ENCODE assay signal across 8 mouse cellular contexts in genomic region chr10:128590193-128590690, GRCm38 (mm10). TPM values are rescaled to one million over a fixed set of nuclear protein-coding genes. Genes with fewer than 3 reads are reported as not detected.
DNase-seq lines count a peak whose midpoint lies in the region; ATAC-seq and TF ChIP-seq lines count a peak whose summit lies in the region.

No protein-coding gene starts in this region.

- TF ChIP-seq CTCF in spleen, adult 2 months (IDR thresholded peaks at IDR 0.05; ENCODE audit: extremely low read depth, insufficient read depth, insufficient read length, insufficient replicate concordance): peak; percentile 57; the same call in 1 of the 2 replicates

- no peaks in the 10 kb centered on the region for H3K36me3 ChIP-seq in forebrain, embryonic 15.5 days
- no peaks in the 10 kb centered on the region for H3K36me3 ChIP-seq in hindbrain, embryonic 13.5 days
- no peaks in the 10 kb centered on the region for H3K36me3 ChIP-seq in limb, embryonic 11.5 days (ENCODE audit: control insufficient read depth, insufficient read depth, low read length)
- no peaks in the 10 kb centered on the region for H3K36me3 ChIP-seq in midbrain, embryonic 10.5 days
- H3K36me3 ChIP-seq in spleen, adult 2 months (ENCODE audit: control insufficient read depth, insufficient read depth, low read length): no peaks in the 10 kb centered on the region

- TF ChIP-seq POLR2A in spleen, adult 2 months (IDR thresholded peaks at IDR 0.05; ENCODE audit: low read depth, low read length): no peak

- DNase-seq in frontal cortex, postnatal 36 days (ENCODE audit: low spot score in 2 of 2): no peak
- DNase-seq in cerebellum, adult 18-20 months: peak; percentile 64 to 81
- peak; percentile 88 for DNase-seq in limb, embryonic 11.5 days (ENCODE audit: low spot score)
- DNase-seq in midbrain, embryonic 10.5 days (ENCODE audit: low spot score): peak; percentile 79
- DNase-seq in spleen, adult 2 months (ENCODE audit: low read depth in 1 of 2, low spot score in 2 of 2): peak in 1 of 2 experiments; percentile 51

- no peak overlapping the region for H3K27ac ChIP-seq in forebrain, embryonic 15.5 days (replicated peaks)
- no peak overlapping the region; the same call in 1 of the 2 replicates for H3K27ac ChIP-seq in hindbrain, embryonic 13.5 days
- H3K27ac ChIP-seq in limb, embryonic 11.5 days (replicated peaks; ENCODE audit: low read depth, low read length): no peak overlapping the region
- peak overlapping the region; percentile 77 for H3K27ac ChIP-seq in midbrain, embryonic 10.5 days (replicated peaks)
- no peak overlapping the region for H3K27ac ChIP-seq in spleen, adult 2 months (ENCODE audit: insufficient read depth, low read length)

- WGBS in forebrain, embryonic 15.5 days: 0% methylated on average over 41 of the region's 43 CpGs
- WGBS in hindbrain, embryonic 13.5 days: 0% methylated on average over 36 of the region's 43 CpGs
- WGBS in limb, embryonic 11.5 days: under 1% methylated on average over 28 of the region's 43 CpGs
- under 1% methylated on average over 43 of the region's 43 CpGs for WGBS in midbrain, embryonic 10.5 days
- WGBS in spleen, adult 2 months: under 1% methylated on average over 42 of the region's 43 CpGs

- no peaks in the 10 kb centered on the region for H3K9me3 ChIP-seq in forebrain, embryonic 15.5 days
- H3K9me3 ChIP-seq in hindbrain, embryonic 13.5 days: no peaks in the 10 kb centered on the region
- no peaks in the 10 kb centered on the region for H3K9me3 ChIP-seq in limb, embryonic 11.5 days (ENCODE audit: control insufficient read depth, low read length)
- no peaks in the 10 kb centered on the region for H3K9me3 ChIP-seq in midbrain, embryonic 10.5 days (replicated peaks)

- peaks cover 14% of the 10 kb centered on the region for H3K4me1 ChIP-seq in forebrain, embryonic 15.5 days
- H3K4me1 ChIP-seq in hindbrain, embryonic 13.5 days (replicated peaks): peaks cover 19% of the 10 kb centered on the region
- peaks cover 8% of the 10 kb centered on the region; the same call in 1 of the 2 replicates for H3K4me1 ChIP-seq in limb, embryonic 11.5 days (ENCODE audit: control insufficient read depth, insufficient read depth, low read length)
- peaks cover 28% of the 10 kb centered on the region for H3K4me1 ChIP-seq in midbrain, embryonic 10.5 days
- peaks cover 6% of the 10 kb centered on the region for H3K4me1 ChIP-seq in spleen, adult 2 months (ENCODE audit: control insufficient read depth, insufficient read depth, insufficient read length)

- peak overlapping the region; percentile 65 for H3K4me3 ChIP-seq in forebrain, embryonic 15.5 days
- peak overlapping the region; percentile 62 for H3K4me3 ChIP-seq in hindbrain, embryonic 13.5 days
- H3K4me3 ChIP-seq in limb, embryonic 11.5 days (ENCODE audit: low read depth, low read length): peak overlapping the region; percentile 53
- peak overlapping the region; percentile 78 for H3K4me3 ChIP-seq in midbrain, embryonic 10.5 days
- peak overlapping the region; percentile 66 for H3K4me3 ChIP-seq in spleen, adult 2 months (ENCODE audit: extremely low read depth, insufficient read depth, insufficient read length)

- peak overlapping the region; percentile 44 for H3K9ac ChIP-seq in forebrain, embryonic 15.5 days (replicated peaks)
- peak overlapping the region; percentile 69 for H3K9ac ChIP-seq in hindbrain, embryonic 13.5 days
- 0 out of 2 replicates have a peak overlapping the region, but pooled peaks have one; percentile 23 for H3K9ac ChIP-seq in limb, embryonic 11.5 days (ENCODE audit: low read length)

- H3K4me2 ChIP-seq in forebrain, embryonic 15.5 days (replicated peaks): peak overlapping the region; percentile 95
- H3K4me2 ChIP-seq in hindbrain, embryonic 13.5 days: peak overlapping the region; percentile 95
- peak overlapping the region; percentile 92 for H3K4me2 ChIP-seq in limb, embryonic 11.5 days (ENCODE audit: low read depth, severe bottlenecking)

- ATAC-seq in frontal cortex, adult (ENCODE audit: low TSS enrichment): peak; percentile 62; the same call in 1 of the 2 replicates
- peak; percentile 59 for ATAC-seq in forebrain, embryonic 15.5 days (replicated peaks)
- ATAC-seq in hindbrain, embryonic 13.5 days (ENCODE audit: low FRiP score): peak; percentile 38
- ATAC-seq in limb, embryonic 11.5 days (ENCODE audit: insufficient number of reproducible peaks, low FRiP score, low TSS enrichment, low read depth): peak; percentile 10; the same call in 1 of the 2 replicates

- peaks cover 26% of the 10 kb centered on the region for H3K27me3 ChIP-seq in forebrain, embryonic 15.5 days
- peaks cover 60% of the 10 kb centered on the region for H3K27me3 ChIP-seq in hindbrain, embryonic 13.5 days
- H3K27me3 ChIP-seq in limb, embryonic 11.5 days (ENCODE audit: control insufficient read depth, insufficient read depth, low read length): peaks cover 34% of the 10 kb centered on the region
- H3K27me3 ChIP-seq in midbrain, embryonic 10.5 days (ENCODE audit: low read depth, poor library complexity, severe bottlenecking): peaks cover 46% of the 10 kb centered on the region
- H3K27me3 ChIP-seq in spleen, adult 2 months (ENCODE audit: control insufficient read depth, insufficient read depth, low read length): peaks cover 11% of the 10 kb centered on the region

RNA-seq across cellular contexts. Expression of gene Erbb3, which starts 0.8 kb away (rescaled TPM):
- 0.42 TPM in 2 replicates for polyA plus RNA-seq in forebrain, embryonic 15.5 days (2015; fragmentation: Nextera tagmentation; extraction: Ambion mirVana)
- 3.0 and 3.5 TPM in 2 replicates for polyA plus RNA-seq in hindbrain, embryonic 13.5 days (2015; fragmentation: Nextera tagmentation; extraction: Ambion mirVana)
- polyA plus RNA-seq in limb, embryonic 11.5 days (2014; fragmentation: Nextera tagmentation; extraction: Ambion mirVana): 7.6 and 8.1 TPM in 2 replicates
- polyA plus RNA-seq in midbrain, embryonic 10.5 days (2016; fragmentation: Nextera tagmentation; extraction: Ambion mirVana): 0.72 and 1.4 TPM in 2 replicates
- 1.6 TPM in 2 replicates for polyA plus RNA-seq in spleen, adult 2 months (2012; rRNA removed)

RNA-seq across cellular contexts. Expression of gene Pa2g4, which starts 24.5 kb away (rescaled TPM):
- polyA plus RNA-seq in forebrain, embryonic 15.5 days (2015; fragmentation: Nextera tagmentation; extraction: Ambion mirVana): 146 and 149 TPM in 2 replicates
- 125 and 129 TPM in 2 replicates for polyA plus RNA-seq in hindbrain, embryonic 13.5 days (2015; fragmentation: Nextera tagmentation; extraction: Ambion mirVana)
- 274 and 289 TPM in 2 replicates for polyA plus RNA-seq in limb, embryonic 11.5 days (2014; fragmentation: Nextera tagmentation; extraction: Ambion mirVana)
- 231 and 262 TPM in 2 replicates for polyA plus RNA-seq in midbrain, embryonic 10.5 days (2016; fragmentation: Nextera tagmentation; extraction: Ambion mirVana)
- polyA plus RNA-seq in spleen, adult 2 months (2012; rRNA removed): 16.8 and 18.9 TPM in 2 replicates

RNA-seq across cellular contexts. Expression of gene Rps26, which starts 36.3 kb away (rescaled TPM):
- polyA plus RNA-seq in forebrain, embryonic 15.5 days (2015; fragmentation: Nextera tagmentation; extraction: Ambion mirVana): 441 and 472 TPM in 2 replicates
- polyA plus RNA-seq in hindbrain, embryonic 13.5 days (2015; fragmentation: Nextera tagmentation; extraction: Ambion mirVana): 482 and 485 TPM in 2 replicates
- polyA plus RNA-seq in limb, embryonic 11.5 days (2014; fragmentation: Nextera tagmentation; extraction: Ambion mirVana): 831 and 876 TPM in 2 replicates
- polyA plus RNA-seq in midbrain, embryonic 10.5 days (2016; fragmentation: Nextera tagmentation; extraction: Ambion mirVana): 460 and 529 TPM in 2 replicates
- polyA plus RNA-seq in spleen, adult 2 months (2012; rRNA removed): 929 and 934 TPM in 2 replicates

RNA-seq across cellular contexts. Expression of gene Rpl41, which starts 41.1 kb away (rescaled TPM):
- polyA plus RNA-seq in forebrain, embryonic 15.5 days (2015; fragmentation: Nextera tagmentation; extraction: Ambion mirVana): 2,336 and 2,513 TPM in 2 replicates
- polyA plus RNA-seq in hindbrain, embryonic 13.5 days (2015; fragmentation: Nextera tagmentation; extraction: Ambion mirVana): 2,639 and 2,680 TPM in 2 replicates
- 4,010 and 4,046 TPM in 2 replicates for polyA plus RNA-seq in limb, embryonic 11.5 days (2014; fragmentation: Nextera tagmentation; extraction: Ambion mirVana)
- polyA plus RNA-seq in midbrain, embryonic 10.5 days (2016; fragmentation: Nextera tagmentation; extraction: Ambion mirVana): 2,872 and 3,266 TPM in 2 replicates
- polyA plus RNA-seq in spleen, adult 2 months (2012; rRNA removed): 2,135 and 2,270 TPM in 2 replicates

RNA-seq across cellular contexts. Expression of gene Zc3h10, which starts 42.7 kb away (rescaled TPM):
- polyA plus RNA-seq in forebrain, embryonic 15.5 days (2015; fragmentation: Nextera tagmentation; extraction: Ambion mirVana): 22.8 and 24.5 TPM in 2 replicates
- 19.7 and 20.9 TPM in 2 replicates for polyA plus RNA-seq in hindbrain, embryonic 13.5 days (2015; fragmentation: Nextera tagmentation; extraction: Ambion mirVana)
- 15.3 and 19.4 TPM in 2 replicates for polyA plus RNA-seq in limb, embryonic 11.5 days (2014; fragmentation: Nextera tagmentation; extraction: Ambion mirVana)
- 15.4 and 19.5 TPM in 2 replicates for polyA plus RNA-seq in midbrain, embryonic 10.5 days (2016; fragmentation: Nextera tagmentation; extraction: Ambion mirVana)
- polyA plus RNA-seq in spleen, adult 2 months (2012; rRNA removed): 17.4 and 19.9 TPM in 2 replicates

Comparison
In these comparisons a context has a peak if more than half of its experiments do, and no peak if none do; other contexts are left out.
1. ATAC-seq: peak in every context shown above with its lines; median percentile 62 in frontal cortex, adult; 59 in forebrain, embryonic 15.5 days; 38 in hindbrain, embryonic 13.5 days; 10 in limb, embryonic 11.5 days.
2. DNase-seq: peak in cerebellum, adult 18-20 months (2 of 2), limb, embryonic 11.5 days (single experiment) and midbrain, embryonic 10.5 days (single experiment); none in frontal cortex, postnatal 36 days (0 of 2).
3. Peak in every context shown above with its lines, with median percentiles within 50 percentile points of each other: H3K4me2 ChIP-seq, H3K4me3 ChIP-seq and H3K9ac ChIP-seq.